Mouse (Mus musculus) frontal cortex, postnatal 36 days (tissue): ENCODE measurements around the gene Frs3.
"Not testable (repeated sequence)": the region's sequence is repeated elsewhere in the genome, so short reads cannot be mapped to it uniquely, and the experiment has no call there.

Experiments
- DNase-seq, 2 experiments: peaks; one replicate each; pipeline ENCODE4 v3.0.0; 2022; ENCODE audit warnings: low spot score in 2 of 2

Gene Frs3

DNA sequence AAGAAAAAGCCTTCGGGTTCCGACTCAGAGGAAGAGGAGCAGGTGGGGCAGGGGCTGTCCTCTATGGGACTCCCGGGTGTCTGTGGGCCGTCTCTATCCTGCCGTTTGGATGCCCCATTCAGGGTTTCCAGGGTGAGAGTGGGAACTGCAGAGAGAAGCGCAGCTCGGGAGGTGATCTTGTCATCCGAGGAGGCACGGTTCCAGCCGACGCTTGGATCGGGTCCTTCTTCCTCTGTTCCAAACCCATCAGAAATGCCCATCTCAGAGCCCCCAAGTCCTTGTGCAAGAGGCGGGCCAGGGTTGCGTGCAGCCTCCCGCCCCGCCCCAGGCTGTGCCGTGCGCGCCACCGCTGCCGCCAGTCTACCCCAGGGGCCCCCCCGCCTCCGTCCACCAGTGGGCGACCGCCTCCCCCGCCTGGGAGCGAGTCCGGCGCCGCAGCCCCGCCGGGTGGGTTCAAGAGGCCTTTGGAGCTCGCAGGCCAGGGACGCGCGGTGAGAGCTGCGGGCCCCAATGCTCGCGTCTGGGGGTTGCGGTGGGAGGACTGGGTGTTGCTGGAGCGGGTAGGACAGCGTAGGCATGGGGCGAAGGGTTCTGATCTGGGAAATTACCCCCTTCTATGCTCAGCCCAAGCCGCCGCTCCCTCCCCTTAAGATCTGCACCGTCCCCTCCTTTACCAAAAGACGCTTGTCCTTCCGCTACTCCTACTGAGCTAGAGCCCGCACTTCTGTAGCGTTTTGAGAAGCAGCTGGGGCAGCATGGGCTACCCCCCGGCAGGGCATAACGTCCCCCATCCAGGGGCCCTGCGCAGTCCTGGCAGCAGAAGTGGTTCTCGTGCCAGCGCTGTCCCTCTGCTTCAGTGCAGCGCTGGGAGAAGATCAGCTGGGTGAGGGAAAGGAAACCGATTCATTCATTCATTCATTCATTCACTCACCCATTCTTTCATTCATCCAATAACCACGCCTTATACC lies at the start of gene Frs3:
Frs3 (plus strand) TSS at position 423 of the 968 bp plus-strand sequence.
- peak; percentile 78 for DNase-seq

DNA sequence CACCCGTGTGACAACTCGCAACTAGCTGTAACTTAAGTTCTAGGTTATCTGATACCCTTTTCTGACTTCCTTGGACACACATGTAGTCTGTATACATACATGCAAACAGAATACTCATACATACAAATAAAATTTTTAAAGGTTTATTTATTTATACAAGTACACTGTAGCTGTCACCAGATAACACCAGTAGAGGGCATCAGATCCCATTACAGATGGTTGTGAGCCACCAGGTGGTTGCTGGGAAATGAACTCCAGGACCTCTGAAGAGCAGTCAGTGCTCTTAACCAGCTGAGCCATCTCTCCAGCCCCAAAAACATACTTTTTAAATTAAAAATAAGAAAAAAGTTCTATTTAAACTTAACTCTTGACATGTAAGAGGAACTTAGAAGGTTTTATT lies 45.8 kb upstream of the Frs3 start:
- DNase-seq = no peak

DNA sequence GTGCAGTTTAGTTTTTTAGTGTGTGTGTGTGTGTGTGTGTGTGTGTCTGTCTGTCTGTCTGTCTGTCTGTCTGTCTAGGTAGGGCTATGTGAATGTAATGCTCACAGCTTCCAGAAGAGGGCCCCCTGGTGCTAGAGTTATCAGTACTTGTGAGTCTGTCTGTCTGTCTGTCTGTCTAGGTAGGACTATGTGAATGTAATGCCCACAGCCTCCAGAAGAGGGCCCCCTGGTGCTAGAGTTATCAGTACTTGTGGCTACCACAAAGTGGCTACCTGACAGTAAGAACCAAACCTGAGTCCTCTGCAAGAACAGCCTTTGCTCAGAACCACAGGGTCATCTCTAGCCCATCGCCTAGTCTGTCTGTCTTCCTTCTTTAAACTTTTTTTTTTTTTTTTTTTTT lies 42.1 kb upstream of the Frs3 start:
- DNase-seq = peak; percentile 28 to 55

DNA sequence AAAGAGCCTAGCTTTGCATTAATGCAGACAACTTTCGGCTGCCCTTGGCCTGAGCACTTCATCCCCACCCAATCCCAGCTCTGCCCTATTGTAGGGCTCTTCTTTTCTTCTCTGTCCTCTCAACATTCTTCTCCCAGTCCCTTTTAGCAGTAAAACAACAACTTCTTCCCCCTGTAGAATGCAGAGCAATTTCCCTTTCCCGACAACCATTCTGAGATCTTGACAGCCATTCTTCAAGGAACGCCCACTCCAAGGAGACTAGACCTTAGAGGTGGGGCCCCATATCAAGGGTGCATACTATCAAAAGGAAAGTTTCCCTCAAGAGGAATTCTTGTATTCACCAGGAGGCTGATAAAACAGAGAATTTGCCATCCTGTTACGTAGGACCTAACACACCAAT lies 39.9 kb upstream of the Frs3 start:
- DNase-seq = no peak

DNA sequence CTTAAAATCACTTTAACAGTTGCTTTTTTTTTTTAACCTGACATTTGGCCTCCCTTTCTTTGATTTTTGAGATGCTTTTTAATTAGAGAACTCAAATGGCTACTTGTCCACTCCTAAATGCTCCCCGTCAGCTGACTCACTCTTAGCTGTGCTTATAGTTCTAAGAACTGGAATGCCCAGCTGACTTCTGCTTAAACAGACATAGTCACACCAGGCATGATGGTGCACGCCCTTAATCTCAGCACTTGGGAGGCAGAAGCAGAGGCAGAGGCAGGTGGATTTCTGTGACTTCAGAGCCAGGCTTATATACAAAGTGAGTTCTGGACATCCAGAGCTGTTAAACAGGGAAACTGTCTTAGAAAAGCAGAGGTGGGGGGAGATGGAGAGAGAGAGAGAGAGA lies 36.9 kb upstream of the Frs3 start:
- no peak for DNase-seq

DNA sequence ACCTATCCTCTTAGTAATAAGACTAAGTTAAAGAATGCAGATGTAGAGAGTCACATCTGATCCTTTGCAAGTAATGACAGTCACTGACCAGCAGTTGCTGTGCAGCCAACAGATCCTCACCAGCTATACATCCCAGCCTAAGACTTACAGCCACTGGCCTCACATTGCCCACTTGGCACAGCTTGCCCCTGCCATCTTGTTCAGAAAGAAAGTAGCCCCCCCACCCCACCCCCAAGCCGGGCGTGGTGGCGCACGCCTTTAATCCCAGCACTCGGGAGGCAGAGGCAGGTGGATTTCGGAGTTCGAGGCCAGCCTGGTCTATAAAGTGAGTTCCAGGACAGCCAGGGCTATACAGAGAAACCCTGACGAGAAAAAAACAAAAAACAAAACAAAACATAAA lies 34.5 kb upstream of the Frs3 start:
- not testable (repeated sequence) for DNase-seq

DNA sequence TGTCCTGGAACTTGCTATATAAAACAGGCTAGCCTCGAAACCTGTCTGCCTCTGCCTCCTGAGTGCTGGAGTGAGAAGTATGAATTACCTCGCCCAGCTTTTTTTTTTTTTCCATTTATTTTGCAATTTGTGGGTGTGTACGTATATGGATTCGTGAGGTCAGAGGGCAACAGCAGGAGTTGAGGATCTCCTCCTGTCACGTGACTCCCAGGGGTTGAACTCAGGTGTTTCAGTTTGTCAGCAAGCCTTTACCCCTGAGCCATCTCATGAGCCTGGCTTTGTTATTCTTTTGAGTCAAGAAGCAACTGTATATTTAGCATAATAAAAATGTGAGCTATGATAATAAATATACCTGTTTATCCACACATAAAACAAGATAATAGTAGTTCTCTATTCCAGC lies 33.1 kb upstream of the Frs3 start:
- DNase-seq = no peak

DNA sequence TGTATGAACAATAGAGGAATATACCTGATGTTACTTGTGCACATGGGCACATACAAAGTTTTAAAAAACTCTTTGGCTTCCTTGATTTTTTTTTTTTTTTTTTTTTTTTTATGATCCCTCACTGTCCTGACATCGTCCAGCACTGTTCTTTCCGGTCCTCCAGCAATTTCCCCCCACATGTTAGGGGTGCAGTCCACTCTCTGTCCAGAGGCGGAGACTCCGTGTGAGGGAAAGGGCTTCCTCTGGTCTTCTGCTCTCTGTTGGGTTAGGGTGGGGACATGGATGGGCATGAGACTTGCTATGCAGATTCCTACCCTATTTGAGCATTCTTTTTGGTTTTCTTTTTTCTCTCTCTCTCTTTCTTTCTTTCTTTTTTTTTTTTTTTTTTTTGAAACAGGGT lies 30.9 kb upstream of the Frs3 start:
- no peak for DNase-seq

DNA sequence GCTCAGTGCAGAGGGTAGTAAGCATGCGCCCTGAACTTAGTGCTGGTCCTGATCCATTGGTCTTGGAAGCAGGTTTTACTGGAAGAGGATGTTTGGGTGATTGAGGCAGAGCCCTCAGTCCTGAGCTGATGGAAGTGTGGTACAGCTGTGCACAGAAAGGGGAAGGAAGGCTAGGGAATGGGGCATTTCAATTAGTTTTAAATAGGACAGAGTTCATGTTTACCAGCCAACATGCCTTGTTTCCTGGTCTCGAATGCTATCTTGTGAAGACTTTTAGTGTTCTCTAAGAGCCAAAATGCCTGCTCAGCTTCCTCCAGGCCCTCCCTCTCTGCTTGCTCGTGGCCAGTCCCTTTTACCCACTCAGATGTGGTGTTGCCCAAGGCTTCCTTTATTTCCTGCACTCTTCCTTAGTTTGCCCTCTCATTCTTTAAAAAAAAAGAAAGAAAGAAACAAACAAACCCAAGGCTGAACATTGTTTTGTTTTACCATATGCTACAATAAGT lies 30.0 kb upstream of the Frs3 start:
- DNase-seq = no peak

DNA sequence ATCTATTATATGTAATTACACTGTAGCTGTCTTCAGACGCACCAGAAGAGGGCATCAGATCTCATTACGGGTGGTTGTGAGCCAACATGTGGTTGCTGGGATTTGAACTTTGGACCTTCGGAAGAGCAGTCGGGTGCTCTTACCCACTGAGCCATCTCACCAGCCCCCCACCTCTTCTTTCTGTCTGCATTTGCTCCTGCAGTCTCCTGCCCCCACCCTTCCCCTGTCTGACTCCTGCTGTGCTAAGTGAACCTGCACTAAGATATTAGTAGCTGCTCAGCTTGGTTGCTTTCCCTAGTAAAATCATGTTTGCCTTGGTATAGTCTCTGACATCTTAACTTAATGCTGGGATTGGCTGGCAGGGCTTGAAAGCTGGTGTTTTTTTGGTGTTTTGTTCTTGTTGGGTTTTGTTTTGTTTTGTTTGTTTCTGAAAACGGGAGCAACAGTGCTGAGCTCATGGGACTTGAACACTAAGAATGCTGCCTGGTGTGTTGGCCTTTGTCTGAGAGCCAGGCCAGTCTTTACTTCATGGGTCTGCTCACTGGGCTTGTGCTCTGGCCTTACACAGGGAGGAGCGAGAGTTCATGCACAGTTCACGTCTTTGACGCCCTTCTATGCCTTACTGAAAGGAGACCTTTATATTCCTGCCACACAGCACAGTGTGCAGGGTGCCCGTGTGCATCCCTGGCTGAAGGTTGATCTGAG lies 25.7 kb upstream of the Frs3 start:
- DNase-seq = no peak

DNA sequence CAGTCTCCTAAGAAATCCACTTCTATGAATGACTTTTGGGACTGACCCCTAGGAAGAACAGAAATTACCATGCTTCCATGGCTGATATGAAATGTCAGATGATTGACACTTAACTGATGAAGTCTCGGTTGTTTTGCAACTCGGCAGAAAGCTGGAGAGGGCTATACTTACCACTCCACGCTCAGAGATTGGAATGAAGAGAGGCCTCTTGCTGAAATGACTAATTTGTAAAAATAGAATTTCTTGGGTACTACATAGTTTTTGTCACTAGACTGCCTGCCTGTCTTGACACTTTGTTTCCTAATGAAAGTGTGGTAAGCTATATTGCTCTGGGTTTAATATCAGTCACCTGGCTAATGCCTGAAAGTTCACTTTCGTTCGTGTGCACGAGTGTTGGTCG lies 24.4 kb upstream of the Frs3 start:
- no peak for DNase-seq

DNA sequence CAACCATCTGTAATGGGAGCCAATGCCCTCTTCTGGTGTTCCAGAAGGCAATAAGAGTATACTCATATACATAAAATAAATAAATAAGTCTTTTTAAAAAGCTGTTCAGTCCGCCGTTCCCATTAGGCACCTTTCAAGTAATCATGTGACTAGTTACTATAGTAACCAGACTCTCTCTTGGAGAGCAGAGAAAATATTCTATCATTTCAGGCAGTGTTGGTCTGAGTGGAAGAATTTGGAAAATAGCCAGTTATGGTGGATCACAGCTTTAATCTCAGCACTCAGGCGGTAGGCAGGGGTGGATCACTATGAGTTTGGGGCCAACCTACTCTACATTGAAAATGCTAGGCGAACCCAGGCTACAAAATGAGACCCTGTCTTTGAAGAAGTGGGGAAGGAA lies 19.7 kb upstream of the Frs3 start:
- DNase-seq = no peak

DNA sequence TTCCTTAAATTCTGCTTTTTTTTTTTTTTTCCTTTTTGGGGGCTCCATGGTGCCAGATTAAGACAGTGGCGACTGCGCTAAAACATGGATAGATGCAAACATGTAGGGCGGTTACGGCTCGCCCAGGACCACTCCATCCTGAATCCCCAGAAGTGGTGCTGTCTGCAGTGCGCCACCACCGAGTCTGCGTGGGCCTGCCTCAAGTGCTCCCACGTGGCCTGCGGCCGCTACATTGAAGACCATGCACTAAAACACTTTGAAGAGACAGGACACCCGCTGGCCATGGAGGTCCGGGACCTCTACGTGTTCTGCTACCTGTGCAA lies 16.9 kb upstream of the Frs3 start:
- DNase-seq = no peak

DNA sequence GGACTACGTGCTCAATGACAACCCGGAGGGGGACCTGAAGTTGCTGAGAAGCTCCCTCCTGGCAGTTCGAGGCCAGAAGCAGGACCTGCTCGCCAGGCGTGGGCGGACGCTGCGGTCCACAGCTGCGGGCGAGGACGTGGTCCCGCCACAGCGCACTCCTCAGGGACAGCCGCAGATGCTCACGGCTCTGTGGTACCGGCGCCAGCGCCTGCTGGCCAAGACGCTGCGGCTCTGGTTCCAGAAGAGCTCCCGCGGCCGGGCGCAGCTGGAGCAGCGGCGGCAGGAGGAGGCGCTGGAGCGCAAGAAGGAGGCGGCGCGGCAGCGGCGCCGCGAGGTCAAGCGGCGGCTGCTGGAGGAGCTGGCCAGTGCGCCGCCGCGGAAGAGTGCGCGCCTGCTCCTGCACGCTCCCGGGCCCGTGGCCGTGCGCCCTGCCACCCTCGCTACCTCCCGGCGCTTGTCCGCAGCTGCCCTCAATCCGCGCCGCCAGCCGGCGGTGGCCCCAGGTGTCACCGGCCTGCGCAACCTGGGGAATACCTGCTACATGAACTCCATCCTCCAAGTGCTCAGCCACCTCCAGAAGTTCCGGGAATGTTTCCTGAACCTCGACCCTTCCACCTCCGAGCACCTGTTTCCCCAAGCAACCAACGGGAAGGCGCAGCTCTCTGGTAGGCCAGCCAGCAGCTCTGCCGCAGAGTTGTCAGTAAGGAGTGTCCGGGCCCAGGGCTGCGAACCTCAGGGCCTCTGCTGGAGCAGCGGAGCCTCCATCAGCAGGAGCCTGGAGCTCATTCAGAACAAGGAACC lies 16.3 kb upstream of the Frs3 start:
- peak; percentile 53 to 54 for DNase-seq

DNA sequence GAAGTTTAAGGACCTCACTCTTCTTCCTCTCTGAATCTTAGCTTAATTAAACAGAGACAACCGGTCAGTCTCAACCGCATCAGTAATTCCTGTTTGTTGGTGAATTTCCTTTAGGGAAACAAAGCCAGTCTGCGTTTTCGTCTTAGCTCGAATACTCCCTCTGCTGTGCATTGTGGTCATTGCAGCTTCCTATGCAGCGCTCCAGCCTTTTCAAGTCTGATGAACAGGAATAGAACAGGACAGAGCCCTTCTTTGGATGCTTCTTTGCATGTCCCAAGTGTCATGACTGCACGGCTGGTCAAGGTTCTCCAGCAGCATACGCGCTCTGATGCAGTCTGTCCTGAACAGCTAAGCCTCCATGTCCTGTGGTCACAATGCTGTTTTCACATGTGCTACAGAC lies 12.2 kb upstream of the Frs3 start:
- peak; percentile 74 to 86 for DNase-seq

DNA sequence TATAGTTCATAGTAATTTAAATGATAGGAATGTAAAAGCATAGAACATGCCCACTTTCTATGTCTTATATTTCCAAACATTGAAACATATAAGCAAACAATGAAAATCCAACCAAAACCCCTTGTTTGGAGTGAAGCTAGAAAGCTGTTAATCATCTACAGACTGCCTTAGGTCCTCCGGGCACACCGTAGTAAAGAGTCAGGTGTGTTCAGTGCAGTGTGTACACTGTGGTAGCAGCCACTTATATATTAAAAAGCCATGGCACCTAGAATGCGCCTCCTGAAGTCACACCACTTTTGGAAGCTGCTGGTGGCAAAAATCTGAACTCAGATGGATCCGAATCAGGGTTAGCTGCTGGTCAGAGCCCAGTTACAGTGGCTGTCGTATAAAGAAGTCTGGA lies 10.6 kb upstream of the Frs3 start:
- no peak for DNase-seq

DNA sequence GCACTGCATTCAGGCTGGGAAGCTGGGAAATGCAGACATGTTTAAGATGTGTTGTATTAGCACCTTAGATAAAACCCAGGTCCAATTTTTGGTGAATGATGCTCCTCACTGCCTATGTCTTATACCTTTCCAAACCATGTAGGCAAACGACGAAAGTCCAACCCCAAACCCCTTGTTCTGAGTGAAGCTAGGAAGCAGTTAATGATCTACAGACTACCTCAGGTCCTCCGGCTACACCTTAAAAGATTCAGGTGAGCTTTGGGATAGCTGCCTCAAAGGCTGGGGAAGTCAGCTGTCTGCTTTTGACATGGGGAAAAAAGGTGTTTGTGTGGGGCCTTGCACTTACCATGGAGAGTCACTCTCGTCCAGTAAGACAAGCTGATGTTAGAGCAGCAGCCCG lies 10.1 kb upstream of the Frs3 start:
- no peak for DNase-seq

DNA sequence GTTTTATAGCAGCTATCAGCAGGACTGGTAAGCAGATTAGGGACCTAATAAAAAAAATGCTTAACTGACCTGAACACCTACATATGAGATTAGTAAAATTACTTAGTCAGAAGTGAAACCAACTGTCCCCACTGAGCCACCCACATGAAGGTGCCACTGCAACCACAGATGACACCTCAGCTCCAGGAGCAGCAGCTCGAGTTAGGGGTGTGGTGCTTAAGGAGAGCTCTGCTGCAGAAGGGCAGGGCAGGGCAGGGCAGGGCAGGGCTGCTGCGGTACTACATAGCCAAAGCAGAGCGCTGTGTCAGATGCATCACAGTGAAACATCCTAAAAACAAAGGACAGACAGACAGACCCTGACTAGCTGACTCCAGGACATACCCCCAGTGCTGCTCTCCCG lies 6.0 kb upstream of the Frs3 start:
- no peak for DNase-seq

DNA sequence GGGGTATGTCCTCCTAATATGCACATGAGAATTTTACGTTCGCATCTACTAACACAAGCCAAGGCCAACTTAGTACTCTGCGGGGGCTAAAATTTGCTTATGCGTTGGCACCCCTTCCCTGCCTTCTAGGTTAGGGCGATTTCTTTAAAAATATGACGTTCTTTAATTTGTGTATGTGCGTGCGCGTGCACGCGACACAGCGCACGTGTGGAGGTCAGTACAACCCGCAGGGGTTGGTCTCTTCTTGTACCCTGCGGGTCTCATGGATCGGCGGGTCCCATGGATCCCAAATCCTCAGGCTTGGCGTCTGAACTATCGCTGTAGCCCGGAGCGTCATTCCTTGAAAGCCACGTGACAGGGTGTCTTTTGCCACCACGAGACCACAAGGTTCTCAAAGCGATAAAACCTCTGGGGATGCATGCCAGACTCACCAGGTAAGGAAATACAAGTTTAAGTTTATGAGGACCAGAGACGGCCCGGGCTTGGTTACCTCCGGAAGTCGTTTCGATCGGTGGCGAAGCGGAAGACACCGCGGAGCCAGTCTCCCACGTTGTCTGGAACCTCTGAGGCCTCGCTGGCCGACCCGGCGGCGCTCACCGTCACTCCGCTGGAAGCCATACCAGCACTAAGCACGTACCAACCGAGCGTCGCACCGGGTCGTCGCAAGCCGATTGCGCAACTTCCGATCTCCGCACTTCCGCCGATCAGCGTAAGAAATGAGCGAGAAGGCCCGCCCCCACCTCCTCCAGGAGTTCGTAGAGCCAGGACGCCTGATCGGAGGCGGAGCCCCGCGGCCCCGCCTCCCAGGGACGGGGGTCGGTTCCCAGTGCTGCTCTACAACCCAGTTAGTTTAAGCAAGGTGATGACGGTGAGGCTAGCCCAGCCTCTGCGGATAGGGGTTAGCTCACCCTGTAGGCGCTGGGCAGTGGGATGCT lies 1.2 kb upstream of the Frs3 start:
- DNase-seq = peak; percentile 93 to 97

DNA sequence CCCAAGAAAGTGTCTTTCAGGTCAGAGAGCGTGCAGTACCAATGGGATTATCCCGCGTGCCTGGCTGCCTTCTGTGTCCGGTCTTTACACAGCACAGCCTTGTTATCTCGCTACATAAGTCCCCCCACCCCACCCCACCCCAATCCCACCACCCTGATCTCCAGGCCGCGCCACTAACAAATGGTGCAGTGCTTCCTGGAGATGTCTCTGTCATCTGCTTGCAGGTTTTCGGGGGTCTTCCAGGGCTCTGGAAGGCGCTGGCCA lies 554 bp upstream of the Frs3 start, which contains the start of gene Tomm6:
Tomm6 (minus strand) TSS at position 43 of the 264 bp plus-strand sequence.
- DNase-seq = no peak

DNA sequence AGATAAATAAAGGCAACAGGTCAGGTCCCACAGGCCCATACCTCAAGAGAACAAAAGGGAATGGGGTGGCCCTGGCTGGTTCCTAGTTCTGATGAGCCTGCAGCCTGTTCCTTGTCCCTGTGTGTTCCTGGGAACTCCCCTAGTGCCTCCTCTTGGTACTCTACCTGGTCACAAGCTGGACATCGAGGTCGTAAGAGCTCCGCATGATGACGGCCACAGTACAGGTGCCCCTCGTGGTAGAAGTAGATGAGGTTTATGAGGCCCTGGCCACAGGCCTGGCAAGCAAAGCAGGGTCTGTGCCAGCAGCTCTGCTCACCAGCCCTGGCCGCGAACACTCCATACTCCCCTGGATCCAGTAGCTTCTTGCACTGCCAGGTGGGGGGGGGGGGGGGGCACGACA lies 1.1 kb downstream of the Frs3 start:
- no peak for DNase-seq
